Mouse (Mus musculus): ENCODE measurements around the gene Vps25. TPM values are rescaled to one million over a fixed set of nuclear protein-coding genes. Genes with fewer than 3 reads are reported as not detected.

The Vps25 gene
- polyA plus RNA-seq, 1 experiment from 2014 or later: 143 TPM

GRCm38 (mm10) chr11:101230526-101230925 is 23.0 kb upstream of the Vps25 start:
- WGBS: 16% methylated on average over 5 of the region's 5 CpGs

GRCm38 (mm10) chr11:101230991-101231871 is 22.3 kb upstream of the Vps25 start:
- peaks cover 36% of the 10 kb centered on the region for H3K4me1 ChIP-seq
- H3K27me3 ChIP-seq (ENCODE audit: low read depth, poor library complexity, severe bottlenecking): peaks cover 10% of the 10 kb centered on the region; the same call in 1 of the 2 replicates
- peak overlapping the region; percentile 79 for H3K27ac ChIP-seq (replicated peaks)
- peak; percentile 36 for DNase-seq (ENCODE audit: low spot score)
- peak overlapping the region; percentile 26; the same call in 1 of the 2 replicates for H3K4me3 ChIP-seq
- WGBS: 10% methylated on average over 18 of the region's 18 CpGs
- H3K9me3 ChIP-seq (replicated peaks): no peaks in the 10 kb centered on the region
- H3K36me3 ChIP-seq: no peaks in the 10 kb centered on the region

More at GRCm38 (mm10) chr11:101230526-101230925, 23.0 kb upstream of the Vps25 start:
- peaks cover 10% of the 10 kb centered on the region; the same call in 1 of the 2 replicates for H3K27me3 ChIP-seq (ENCODE audit: low read depth, poor library complexity, severe bottlenecking)
- H3K36me3 ChIP-seq: no peaks in the 10 kb centered on the region
- no peaks in the 10 kb centered on the region for H3K9me3 ChIP-seq (replicated peaks)
- H3K4me1 ChIP-seq: peaks cover 43% of the 10 kb centered on the region
- DNase-seq (ENCODE audit: low spot score): no peak
- H3K27ac ChIP-seq (replicated peaks): peak overlapping the region; percentile 79
- peak overlapping the region; percentile 26; the same call in 1 of the 2 replicates for H3K4me3 ChIP-seq

- peaks cover 33% of the 10 kb centered on the region for H3K4me1 ChIP-seq
- no peak for DNase-seq (ENCODE audit: low spot score)
- 58% methylated on average over 6 of the region's 6 CpGs for WGBS
- H3K4me3 ChIP-seq: no peak overlapping the region
- peaks cover 10% of the 10 kb centered on the region; the same call in 1 of the 2 replicates for H3K27me3 ChIP-seq (ENCODE audit: low read depth, poor library complexity, severe bottlenecking)
- no peaks in the 10 kb centered on the region for H3K36me3 ChIP-seq
- no peak overlapping the region for H3K27ac ChIP-seq (replicated peaks)
- no peaks in the 10 kb centered on the region for H3K9me3 ChIP-seq (replicated peaks)
Measured at GRCm38 (mm10) chr11:101232010-101232839, 21.3 kb upstream of the Vps25 start.

GRCm38 (mm10) chr11:101233240-101233639 is 20.3 kb upstream of the Vps25 start:
- 93% methylated on average over 1 of the region's 1 CpGs for WGBS

GRCm38 (mm10) chr11:101234124-101234523 is 19.4 kb upstream of the Vps25 start:
- H3K4me1 ChIP-seq: peaks cover 31% of the 10 kb centered on the region
- H3K27ac ChIP-seq (replicated peaks): no peak overlapping the region
- H3K4me3 ChIP-seq: no peak overlapping the region
- no peaks in the 10 kb centered on the region for H3K36me3 ChIP-seq
- DNase-seq (ENCODE audit: low spot score): no peak
- no peaks in the 10 kb centered on the region for H3K9me3 ChIP-seq (replicated peaks)
- H3K27me3 ChIP-seq (ENCODE audit: low read depth, poor library complexity, severe bottlenecking): 0 out of 2 replicates have a peak, but pooled peaks cover 5% of the 10 kb centered on the region

More at GRCm38 (mm10) chr11:101233240-101233639, 20.3 kb upstream of the Vps25 start:
- Histone ChIP-seq H3K27me3 (ENCODE audit: low read depth, poor library complexity, severe bottlenecking) (0 out of 2 replicates have a peak, but pooled peaks cover 5% of the 10 kb centered on the region), H3K9me3 (replicated peaks) (no peaks in the 10 kb centered on the region), H3K36me3 (no peaks in the 10 kb centered on the region), H3K4me3 (no peak overlapping the region), H3K27ac (replicated peaks) (no peak overlapping the region), H3K4me1 (peaks cover 33% of the 10 kb centered on the region)
- DNase-seq (ENCODE audit: low spot score): no peak

GRCm38 (mm10) chr11:101235429-101235828 is 18.1 kb upstream of the Vps25 start:
- Histone ChIP-seq H3K27me3 (ENCODE audit: low read depth, poor library complexity, severe bottlenecking) (0 out of 2 replicates have a peak, but pooled peaks cover 5% of the 10 kb centered on the region), H3K27ac (replicated peaks) (no peak overlapping the region), H3K4me1 (peaks cover 18% of the 10 kb centered on the region), H3K9me3 (replicated peaks) (no peaks in the 10 kb centered on the region), H3K36me3 (no peaks in the 10 kb centered on the region), H3K4me3 (no peak overlapping the region)
- DNase-seq (ENCODE audit: low spot score): no peak

- Histone ChIP-seq H3K27me3 (ENCODE audit: low read depth, poor library complexity, severe bottlenecking) (0 out of 2 replicates have a peak, but pooled peaks cover 5% of the 10 kb centered on the region), H3K4me1 (peaks cover 4% of the 10 kb centered on the region; the same call in 1 of the 2 replicates), H3K9me3 (replicated peaks) (no peaks in the 10 kb centered on the region), H3K36me3 (no peaks in the 10 kb centered on the region), H3K4me3 (no peak overlapping the region), H3K27ac (replicated peaks) (no peak overlapping the region)
- WGBS: 92% methylated on average over 5 of the region's 5 CpGs
- no peak for DNase-seq (ENCODE audit: low spot score)
Measured at GRCm38 (mm10) chr11:101236782-101237181, 16.7 kb upstream of the Vps25 start.

GRCm38 (mm10) chr11:101238071-101238647 is 15.3 kb upstream of the Vps25 start:
- Histone ChIP-seq H3K4me1 (no peaks in the 10 kb centered on the region), H3K36me3 (no peaks in the 10 kb centered on the region), H3K4me3 (no peak overlapping the region), H3K9me3 (replicated peaks) (no peaks in the 10 kb centered on the region), H3K27ac (replicated peaks) (no peak overlapping the region), H3K27me3 (ENCODE audit: low read depth, poor library complexity, severe bottlenecking) (no peaks in the 10 kb centered on the region)
- WGBS: 61% methylated on average over 5 of the region's 5 CpGs
- no peak for DNase-seq (ENCODE audit: low spot score)

GRCm38 (mm10) chr11:101245071-101245470 is 8.4 kb upstream of the Vps25 start:
- DNase-seq (ENCODE audit: low spot score): no peak
- Histone ChIP-seq H3K9me3 (replicated peaks) (no peaks in the 10 kb centered on the region), H3K27ac (replicated peaks) (no peak overlapping the region), H3K27me3 (ENCODE audit: low read depth, poor library complexity, severe bottlenecking) (peaks cover 43% of the 10 kb centered on the region), H3K4me3 (peak overlapping the region; percentile 83; the same call in 1 of the 2 replicates), H3K4me1 (peaks cover 28% of the 10 kb centered on the region), H3K36me3 (no peaks in the 10 kb centered on the region)
- 34% methylated on average over 4 of the region's 4 CpGs for WGBS

- no peaks in the 10 kb centered on the region for H3K36me3 ChIP-seq
- peaks cover 28% of the 10 kb centered on the region for H3K4me1 ChIP-seq
- peak within 1 kb of the TSS; percentile 83 for H3K4me3 ChIP-seq
- peak within 1 kb of the TSS; percentile 91 for H3K27ac ChIP-seq (replicated peaks)
- H3K9me3 ChIP-seq (replicated peaks): no peaks in the 10 kb centered on the region
- WGBS: under 1% methylated on average over 63 of the region's 63 CpGs
- H3K27me3 ChIP-seq (ENCODE audit: low read depth, poor library complexity, severe bottlenecking): peaks cover 43% of the 10 kb centered on the region
- DNase-seq (ENCODE audit: low spot score): peak; percentile 73
Measured at GRCm38 (mm10) chr11:101245855-101246701, 7.4 kb upstream of the Vps25 start, which contains the start of gene Ramp2. Gene Ramp2 (plus strand): TSS chr11:101246028.

- peak overlapping the region; percentile 83 for H3K4me3 ChIP-seq
- WGBS: 2% methylated on average over 7 of the region's 7 CpGs
- peak overlapping the region; percentile 91 for H3K27ac ChIP-seq (replicated peaks)
- DNase-seq (ENCODE audit: low spot score): no peak
- H3K36me3 ChIP-seq: no peaks in the 10 kb centered on the region
- peaks cover 28% of the 10 kb centered on the region for H3K4me1 ChIP-seq
- no peaks in the 10 kb centered on the region for H3K9me3 ChIP-seq (replicated peaks)
- H3K27me3 ChIP-seq (ENCODE audit: low read depth, poor library complexity, severe bottlenecking): peaks cover 43% of the 10 kb centered on the region
Measured at GRCm38 (mm10) chr11:101246702-101247012, 6.8 kb upstream of the Vps25 start.
